Mouse (Mus musculus) cerebellum, postnatal 10 days (tissue): Measurements from ENCODE around the gene Gm17078.
A peak's percentile ranks its signal among the peaks of the same experiment; 100 is the strongest.
"Not testable (repeated sequence)": the region's sequence is repeated elsewhere in the genome, so short reads cannot be mapped to it uniquely, and the experiment has no call there.

Experiments used
- DNase-seq, 2 experiments: peaks; one replicate each; pipeline ENCODE4 v3.0.0; 2021; ENCODE audit warnings: mixed read lengths in 2 of 2

The Gm17078 gene

DNA sequence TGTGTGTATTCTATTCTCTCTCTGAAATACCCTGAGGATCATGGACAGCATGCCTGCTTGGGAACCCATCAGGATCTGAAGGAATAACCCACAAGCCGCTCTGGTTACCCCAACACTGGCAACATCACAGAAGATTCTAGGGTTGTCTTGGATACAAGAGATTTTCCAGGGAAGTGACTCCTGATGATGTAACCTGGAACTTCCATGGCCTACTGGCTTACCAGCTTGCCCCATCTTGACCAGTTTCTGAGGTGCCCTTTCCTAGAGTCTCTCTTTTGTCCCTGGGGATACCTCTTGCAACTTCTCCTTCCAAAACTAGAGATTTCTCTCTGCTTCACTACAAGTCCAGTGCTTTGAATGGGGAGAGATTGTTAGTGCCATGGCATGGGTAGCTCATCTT, at the start of gene Gm17078:
Gm17078 (minus strand) TSS at position 101 of the 400 bp plus-strand sequence.
- DNase-seq, result no peak

DNA sequence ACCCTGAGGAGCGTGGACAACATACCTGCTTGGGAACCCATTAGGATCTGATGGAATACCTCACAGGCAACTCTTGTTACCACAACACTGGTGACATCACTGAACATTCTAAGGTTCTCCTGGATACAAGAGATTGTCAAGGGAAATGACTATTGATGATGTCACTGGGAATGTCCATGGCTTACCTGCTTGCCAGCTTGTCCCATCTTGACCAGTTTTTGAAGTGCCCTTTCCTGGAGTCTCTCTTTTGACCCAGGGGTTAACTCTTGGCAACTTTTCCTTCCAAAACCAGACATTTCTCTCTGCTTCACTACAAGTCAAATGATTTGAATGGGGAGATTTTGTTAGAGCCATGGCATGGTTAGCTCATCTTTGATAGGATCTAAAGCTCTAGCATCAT, 24.5 kb upstream of the Gm17078 start, which contains the start of gene Gm4181:
Gm4181 (minus strand) TSS at position 101 of the 400 bp plus-strand sequence.
- DNase-seq, result not testable (repeated sequence)

DNA sequence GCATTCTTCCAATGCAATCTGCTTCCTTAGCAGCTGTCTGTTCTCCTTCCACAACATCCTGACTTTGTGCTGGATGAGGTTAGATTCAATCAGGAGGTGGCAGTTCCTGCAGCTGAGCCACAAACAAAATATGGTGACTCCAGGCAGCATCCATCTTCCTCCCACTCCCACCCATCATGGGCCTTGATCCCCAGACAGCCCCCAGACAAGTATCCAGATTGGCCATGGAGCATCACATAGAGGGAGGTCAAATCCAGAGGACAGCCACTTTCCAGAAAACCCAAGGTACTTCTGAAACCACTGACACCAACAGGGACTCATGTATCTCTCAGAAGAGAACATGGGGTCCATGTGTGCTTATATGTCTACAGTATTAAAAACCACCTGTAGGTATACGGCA, 21.3 kb upstream of the Gm17078 start:
- peak; percentile 2 to 6 for DNase-seq

DNA sequence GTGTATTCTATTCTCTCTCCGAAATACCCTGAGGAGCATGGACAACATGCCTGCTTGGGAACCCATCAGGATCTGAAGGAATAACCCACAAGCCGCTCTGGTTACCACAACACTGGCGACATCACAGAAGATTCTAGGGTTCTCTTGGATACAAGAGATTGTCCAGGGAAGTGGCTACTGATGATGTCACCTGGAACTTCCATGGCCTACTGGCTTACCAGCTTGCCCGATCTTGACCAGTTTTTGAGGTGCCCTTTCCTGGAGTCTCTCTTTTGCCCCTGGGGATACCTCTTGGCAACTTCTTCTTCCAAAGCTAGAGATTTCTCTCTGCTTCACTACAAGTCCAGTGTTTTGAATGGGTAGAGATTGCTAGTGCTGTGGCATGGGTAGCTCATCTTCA, 19.1 kb downstream of the Gm17078 start, which contains the start of gene Gm17174:
Gm17174 (minus strand) TSS at position 101 of the 400 bp plus-strand sequence.
- DNase-seq, result not testable (repeated sequence)

DNA sequence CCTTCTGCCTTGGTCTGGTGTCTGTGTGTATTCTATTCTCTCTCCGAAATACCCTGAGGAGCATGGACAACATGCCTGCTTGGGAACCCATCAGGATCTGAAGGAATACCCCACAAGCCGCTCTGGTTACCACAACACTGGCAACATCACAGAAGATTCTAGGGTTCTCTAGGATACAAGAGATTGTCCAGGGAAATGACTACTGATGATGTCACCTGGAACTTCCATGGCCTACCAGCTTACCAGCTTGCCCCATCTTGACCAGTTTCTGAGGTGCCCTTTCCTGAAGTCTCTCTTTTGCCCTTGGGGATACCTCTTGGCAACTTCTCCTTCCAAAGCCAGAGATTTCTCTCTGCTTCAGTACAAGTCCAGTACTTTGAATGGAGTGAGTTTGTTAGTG, 37.1 kb downstream of the Gm17078 start, which contains the start of gene Gm17175:
Gm17175 (minus strand) TSS at position 101 of the 400 bp plus-strand sequence.
- DNase-seq, result not testable (repeated sequence)
